Mouse (Mus musculus): Measurements from ENCODE around the gene Cryba4.

The Cryba4 gene

DNA sequence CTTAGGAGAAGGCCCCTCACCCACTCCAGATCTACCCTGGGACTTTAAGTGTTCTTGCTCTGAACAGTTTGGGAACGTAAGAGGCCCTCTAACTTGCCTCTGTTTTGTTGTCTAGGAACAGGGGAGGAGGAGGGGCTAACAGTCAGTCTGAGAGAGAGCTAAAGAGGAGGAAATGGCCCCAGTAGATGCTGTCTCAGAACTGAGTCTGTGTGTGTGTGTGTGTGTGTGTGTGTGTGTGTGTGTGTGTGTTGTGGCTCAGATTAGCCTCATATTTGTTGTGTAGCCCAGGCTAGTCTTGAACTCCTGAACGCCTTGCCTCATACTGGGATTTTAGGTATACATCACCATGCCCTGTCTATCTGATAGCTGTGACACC is 34.3 kb upstream of the Cryba4 start:
- no peak for DNase-seq (ENCODE audit: low read depth, low spot score)

DNA sequence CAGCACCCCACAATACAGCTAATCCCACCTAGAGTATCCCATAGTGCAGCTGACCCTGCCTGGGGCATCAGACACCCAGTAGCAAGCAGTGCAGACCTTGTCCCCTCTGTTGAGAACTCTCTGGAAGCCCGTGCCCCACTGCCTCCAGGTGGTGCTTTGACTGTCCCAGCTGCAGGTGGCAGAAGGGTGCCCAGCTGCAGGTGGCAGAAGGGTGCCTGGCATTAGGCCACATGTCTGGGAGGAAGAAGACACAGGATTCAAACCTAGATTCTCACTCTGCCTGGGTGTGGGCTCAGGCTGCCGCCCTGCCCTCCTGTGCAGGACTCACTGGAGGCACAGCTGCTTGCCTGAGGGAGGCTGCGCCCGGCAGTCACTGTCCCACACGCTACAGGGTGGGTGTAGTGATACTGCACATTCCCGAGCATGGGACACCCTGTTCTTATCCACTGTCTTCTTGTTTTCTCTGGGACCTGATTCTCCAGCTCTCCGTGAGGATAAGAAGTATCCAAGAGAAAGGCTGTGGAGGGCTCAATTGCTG is 33.3 kb upstream of the Cryba4 start:
- no peak for DNase-seq (ENCODE audit: low read depth, low spot score)

DNA sequence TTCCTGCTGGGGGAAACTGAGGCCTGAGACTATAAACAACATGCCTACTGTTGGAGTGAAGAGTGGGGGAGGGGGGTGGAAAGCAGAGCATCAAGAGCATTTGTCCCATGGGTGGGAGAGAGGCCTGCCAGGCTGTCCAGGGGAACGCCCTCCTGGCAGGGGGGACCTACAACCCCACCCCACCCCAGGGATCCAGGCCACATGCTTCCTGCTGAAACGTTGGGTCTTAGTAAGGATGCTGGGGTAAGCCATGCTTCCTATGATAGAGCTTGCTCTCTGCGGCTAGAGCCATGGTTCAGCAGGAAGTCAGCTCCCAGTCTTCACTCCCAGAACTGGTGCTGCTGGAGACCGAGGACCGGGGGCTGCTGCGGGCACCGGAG is 31.9 kb upstream of the Cryba4 start:
- DNase-seq (ENCODE audit: low read depth, low spot score), result no peak

DNA sequence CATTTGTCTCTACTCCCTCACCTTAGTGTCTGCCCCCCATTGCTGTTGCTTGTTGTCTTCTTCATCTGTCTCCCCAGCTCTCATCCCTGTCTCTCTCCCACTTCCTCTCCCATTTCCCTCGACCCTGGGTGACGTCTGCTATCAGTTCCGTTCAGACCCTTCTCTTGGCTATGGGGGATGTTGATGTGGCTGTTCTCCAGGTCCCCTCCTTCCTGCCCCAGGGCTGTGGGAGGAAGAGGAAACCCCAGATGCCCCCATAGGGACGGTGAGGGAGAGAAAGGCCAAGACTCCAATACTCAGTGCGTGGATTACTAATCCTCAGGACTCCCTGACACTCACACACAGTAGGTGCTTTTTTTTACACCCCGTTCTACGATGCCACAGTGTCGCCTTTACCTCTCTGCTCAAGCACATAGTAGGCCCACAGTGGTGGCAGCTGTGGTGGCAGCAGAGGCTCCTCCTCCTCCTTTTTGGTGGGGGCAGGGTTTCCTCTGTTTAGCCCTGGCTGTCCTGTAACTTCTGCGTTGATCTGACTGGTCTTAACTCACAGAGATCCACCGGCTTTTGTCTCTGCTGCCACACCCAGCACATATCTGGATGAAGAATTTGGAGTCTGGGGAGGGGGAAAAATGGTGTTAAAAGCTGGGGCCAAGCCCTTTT is 31.4 kb upstream of the Cryba4 start:
- DNase-seq (ENCODE audit: low read depth, low spot score), result no peak

DNA sequence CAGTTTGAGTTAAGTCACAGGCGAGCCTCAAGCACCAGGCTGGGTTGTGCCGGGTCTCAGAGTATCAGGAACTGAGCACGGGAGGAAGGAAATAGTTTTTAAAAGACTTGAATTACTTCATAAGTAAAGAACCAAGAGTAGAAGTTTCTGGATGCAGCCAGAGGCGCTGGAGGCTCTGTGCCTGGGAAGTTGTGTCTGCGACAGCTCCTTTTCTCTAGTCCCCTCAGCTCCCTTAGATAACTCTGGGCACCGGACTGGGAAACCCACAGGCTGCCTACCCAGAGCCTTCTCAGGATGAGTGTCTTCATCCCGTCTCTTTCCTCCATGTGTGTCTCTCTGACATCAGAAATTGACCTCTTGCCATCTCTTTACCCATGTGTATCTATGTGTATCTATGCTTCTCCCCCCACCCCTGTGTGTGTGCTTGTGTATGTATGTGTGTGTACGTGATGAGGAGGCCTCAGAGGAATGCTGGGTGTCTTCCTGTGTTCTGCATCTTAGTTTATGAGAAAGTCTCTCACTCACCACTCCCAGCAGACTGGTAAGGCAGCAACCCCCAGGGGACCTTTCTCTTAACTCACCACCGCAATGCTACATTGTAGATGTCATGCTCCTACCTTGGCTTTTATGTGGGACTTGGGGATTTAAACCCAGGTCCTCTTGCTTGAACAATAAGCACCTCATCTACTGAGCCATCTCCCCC is 30.6 kb upstream of the Cryba4 start:
- no peak for DNase-seq (ENCODE audit: low read depth, low spot score)

DNA sequence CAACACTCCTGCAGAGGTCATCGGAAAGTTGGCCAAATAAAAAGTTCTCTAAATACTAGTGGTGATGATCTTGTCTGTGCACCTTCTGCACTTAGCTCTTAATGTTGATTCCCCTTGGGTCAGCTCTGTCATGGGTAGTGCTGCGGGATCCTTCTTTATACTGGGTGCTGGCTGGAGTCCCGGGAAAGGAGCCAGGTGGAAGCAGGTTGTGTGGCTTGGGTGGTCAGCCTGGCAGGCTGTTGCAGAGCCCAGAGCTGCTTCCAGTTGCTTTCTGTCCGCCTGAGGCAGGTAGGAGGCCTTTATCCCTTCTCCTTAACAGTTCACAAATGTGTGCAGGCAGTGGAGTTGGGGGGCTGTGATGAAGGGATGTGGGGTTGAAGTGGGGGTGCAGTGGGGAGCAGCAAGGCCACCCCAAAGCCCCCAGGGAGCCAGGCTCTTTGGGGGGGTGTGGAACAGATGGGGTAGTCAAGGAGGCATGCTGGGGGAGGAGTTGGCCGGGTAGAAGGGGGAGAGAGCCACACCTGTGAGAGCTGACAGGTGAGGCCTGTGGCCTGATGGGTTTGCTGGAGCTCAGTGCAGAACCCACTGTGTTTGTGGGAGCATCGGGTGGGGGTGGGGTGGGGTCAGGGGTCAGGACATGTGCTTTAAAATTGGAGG is 29.9 kb upstream of the Cryba4 start:
- no peak for DNase-seq (ENCODE audit: low read depth, low spot score)

DNA sequence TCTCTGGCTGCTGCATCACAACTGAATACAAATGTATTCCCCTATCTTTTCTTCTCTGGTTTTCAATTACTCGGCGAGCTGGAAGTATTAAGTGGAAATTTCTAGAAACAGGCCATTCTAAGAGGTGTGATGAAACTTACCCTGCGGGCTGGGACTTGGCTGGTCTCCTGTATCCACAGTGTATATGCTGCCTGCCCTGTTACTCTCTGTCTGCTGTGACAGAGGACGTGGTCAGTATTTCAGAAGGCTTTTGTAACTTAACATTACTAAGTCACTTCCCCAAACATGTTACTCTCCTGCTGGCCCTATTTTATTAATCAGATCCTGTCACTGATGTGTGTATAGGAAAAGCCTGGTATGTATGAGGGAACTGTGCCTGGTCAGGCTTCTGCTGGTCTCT is 29.4 kb upstream of the Cryba4 start:
- no peak for DNase-seq (ENCODE audit: low read depth, low spot score)

DNA sequence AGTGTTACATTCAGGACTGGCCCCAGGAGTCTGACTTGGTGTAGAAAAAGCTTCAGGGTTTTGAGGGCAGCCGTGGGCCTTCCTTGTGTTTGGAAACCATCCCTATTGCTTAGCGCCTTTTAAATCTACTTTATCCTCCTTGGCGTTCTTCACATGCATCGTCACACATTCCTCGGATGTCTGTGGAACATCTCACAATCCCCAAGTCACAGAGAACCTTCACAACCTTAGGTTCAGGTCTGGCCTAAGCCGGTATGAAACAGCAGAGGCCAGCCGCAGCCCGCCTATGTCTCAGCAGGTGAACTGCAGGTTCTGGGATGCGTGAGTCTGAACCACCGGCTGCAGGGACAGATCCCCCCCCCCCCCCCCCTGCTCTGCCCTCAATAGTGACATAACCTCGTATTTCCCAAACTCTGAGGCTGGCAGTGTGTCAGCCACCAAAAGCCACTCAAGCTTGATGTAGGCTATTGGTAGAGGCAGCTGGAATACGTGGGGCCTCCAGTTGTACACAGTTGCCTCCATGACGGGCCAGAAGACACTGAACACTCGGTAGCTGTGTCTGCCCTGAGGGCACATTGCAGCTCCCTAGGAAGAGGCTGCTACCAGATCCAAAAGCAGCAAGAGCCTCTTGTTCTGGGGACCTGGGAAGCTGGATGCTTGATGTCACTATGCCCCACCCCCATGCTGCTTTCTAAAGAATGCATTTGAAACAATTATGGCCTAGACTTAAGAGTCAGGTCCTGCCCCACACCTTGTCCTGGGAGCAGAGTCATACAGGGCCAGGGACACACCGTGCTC is 28.7 kb upstream of the Cryba4 start:
- no peak for DNase-seq (ENCODE audit: low read depth, low spot score)

DNA sequence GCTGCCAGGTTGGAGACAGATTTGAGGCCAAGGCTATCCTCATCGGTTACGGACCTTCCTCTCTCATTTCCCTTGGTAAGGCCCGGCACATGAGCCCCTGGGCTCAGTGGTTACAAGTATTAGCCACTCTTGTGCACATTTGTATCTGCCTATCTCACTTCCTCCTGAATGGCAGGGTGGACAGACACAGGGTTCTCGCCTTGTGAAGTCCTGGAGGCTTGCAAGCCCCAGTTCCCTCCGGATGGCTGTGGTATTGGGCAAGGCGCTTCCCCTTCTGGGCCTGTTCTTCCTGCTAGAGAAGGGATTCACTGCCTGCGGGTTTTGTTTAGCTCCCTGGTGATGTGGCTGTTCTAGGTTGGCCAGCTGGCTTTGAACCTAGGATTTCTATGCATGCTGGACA is 27.8 kb upstream of the Cryba4 start:
- no peak for DNase-seq (ENCODE audit: low read depth, low spot score)

DNA sequence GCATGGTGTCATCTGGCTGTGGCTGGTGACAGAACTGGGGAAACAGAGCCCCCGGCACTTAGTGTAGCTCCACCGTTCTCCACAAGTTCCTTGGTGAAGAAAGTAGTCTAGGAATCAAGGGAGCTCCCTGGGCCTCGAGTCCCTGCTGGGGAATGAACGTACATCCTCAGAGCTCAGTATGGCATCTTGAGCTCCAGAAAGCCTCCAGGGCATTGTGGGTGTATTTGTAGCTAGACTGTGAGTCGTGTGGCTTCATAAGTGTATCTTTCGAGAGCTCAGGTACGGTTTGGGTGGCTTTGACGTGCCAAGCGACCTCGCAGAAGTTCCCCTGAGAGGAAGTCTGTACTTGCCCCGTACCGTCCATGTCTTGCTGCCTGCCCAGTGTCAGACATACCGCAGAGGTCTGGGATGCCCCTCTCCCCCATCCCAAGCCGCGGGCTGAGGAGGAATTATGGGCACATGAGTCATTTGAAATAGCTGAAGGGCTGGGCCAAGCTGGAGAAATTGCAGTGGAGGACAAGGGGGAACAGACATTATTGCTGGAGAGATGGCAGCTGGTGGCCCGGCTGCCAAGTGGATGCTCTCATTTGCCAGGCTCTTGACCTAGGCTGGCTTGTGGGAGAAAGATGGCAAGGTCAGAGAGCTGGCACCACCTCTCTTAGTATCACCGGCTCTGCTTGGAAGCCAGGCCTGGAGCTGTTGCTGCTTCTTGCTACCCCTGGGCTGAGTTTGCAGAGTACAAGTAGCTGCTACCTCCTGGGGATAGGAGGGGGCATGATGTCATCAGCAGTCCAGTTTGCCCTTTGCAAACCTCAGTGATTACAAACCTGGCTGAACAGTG is 27.1 kb upstream of the Cryba4 start:
- no peak for DNase-seq (ENCODE audit: low read depth, low spot score)

DNA sequence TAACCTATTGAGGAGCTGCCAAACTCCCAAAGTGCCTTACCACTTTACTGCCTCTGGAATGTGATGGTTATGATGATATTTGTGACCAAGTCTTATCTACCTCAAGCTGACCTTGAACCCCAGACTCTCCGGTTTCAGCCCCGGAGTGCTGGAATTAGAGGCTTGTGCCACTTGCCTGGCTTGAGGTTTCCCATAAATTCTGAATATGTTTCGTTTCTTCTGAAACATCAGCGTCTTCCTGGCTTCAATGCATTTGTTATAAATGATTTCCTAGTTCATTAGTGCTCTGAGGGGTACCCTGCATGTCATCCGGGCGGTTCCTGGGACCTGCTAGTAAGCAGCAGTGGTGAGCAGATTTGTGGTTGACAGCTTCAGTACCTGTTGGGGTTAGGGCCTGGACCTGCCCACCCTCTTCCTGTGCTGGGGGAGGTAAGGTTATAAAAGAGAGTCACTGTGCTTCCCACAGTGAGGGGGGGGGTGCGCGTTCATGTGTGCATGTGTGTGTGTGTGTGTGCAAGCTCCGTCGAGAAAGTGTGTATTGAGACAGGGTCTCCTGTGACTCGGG is 25.7 kb upstream of the Cryba4 start:
- no peak for DNase-seq (ENCODE audit: low read depth, low spot score)

DNA sequence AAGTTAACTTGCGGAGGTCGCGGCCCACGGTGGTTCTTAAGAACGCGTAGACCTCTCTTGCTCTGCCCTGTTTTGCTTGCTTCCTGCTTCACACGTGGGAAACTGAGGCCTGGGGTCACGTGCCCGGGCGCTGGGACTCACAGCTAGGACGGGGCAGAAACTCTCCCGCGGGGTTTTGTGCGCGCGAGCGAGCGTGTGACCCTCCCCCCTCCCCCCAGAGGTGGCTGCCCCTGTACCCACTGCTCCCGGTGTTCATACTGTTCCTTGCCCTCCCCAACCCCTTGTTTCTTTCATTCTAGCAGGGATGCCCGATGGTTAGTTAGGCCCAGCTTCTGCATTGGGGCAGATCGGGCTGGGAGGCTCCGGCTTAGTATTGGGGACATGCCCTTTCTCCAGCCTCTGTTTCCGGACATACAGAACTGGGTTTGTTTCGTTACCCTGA is 24.6 kb upstream of the Cryba4 start:
- no peak for DNase-seq (ENCODE audit: low read depth, low spot score)

DNA sequence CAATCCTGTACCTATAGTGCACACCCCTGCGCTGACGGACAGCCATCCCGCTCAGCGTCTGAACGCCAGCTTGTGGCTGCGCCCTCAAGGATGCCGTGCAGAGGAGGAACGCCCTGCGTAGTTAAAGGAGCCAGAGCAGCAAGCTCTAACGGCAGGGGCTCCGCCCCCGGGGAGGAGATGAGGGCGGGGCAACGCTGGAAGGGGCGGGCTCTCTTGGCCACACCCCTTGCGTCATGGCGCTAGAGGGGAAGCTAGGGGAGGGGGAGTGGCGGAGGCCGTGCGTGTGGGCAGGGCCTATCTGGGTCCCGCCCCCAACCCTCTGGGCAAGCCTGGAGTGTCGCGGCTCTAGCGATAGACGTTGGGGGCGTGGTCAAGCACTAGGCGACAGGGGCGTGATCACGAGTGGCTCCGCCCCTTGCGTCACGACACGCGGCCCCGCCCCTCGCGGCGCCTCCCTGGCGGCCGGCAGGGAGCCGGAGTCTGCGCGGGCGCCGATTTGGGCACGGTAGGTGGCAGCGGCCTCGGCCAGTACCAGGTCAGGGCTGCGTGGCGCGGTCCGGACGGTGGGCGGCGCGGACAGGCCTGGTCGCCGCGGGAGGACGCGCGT is 24.1 kb upstream of the Cryba4 start, which contains the start of gene Tpst2:
Tpst2 (plus strand) TSS at position 425 of the 607 bp plus-strand sequence.
- DNase-seq (ENCODE audit: low read depth, low spot score), result peak; percentile 99

DNA sequence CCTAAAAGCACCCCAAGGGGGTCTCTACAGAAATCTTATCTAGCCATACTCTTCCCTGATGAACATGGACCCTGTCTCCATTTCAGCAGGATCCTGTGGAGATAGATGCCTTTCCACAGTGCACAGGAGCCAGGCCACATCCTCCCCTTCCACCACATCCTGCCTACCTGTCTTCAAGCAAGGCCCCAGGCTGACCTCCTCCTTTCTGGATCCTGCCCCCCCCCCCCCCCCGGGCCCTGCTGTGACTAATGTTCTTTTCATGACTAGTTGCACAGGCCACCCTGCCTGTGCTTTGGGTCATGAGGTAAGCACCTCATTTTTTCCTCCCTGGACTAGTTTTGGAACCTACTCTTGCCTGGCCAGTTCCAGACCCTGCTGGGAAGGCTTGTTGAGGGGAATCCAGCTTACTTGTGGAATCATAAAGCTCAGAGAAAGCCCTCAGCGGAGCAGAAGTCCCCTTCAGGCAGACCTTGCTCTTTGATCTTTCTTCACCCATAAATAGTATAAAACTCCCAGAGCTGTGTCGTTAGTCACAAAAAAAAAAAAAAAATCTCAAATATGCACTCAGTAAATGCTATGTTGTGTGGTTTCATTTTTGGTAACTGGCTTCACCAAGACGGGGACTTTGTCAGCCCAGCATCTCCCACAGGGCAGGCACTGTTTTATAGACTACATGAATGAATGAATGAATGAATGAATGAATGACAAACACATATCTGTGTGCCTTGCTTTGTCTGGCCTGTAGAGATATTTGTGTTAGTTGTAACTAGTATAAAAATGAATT is 22.9 kb upstream of the Cryba4 start:
- DNase-seq (ENCODE audit: low read depth, low spot score), result no peak

DNA sequence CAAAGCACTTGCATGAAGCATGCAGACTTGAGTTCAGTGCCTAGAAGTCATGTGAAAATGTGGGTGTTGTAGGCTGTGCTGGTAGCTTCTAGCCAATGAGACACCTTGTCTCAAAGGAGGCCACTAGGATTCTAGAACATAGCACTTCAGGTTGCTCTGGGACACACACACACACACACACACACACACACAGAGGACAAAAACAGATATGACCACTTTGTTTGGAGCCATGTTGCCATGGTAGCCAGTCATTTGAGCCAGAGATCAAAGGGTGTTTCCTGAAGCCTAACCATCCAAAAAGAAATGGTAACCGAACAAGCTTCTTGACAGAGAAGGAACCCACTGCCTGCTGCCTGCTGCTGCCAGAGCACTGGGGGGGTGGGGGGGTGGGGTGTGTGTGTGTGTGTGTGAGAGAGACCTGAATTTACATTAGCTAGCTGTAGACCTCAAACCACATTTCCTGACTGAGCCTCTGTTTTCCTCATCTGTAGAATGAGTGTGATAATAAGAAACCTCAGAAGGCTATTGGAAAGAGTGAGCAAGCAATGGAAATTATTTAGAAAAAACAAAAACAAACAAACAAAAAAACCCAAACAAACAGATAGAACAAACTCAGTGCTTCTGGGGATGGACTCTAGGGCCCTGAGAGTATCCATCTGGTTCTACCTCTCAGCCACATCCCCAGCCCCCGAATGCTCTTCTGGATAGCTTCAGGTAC is 21.6 kb upstream of the Cryba4 start:
- DNase-seq (ENCODE audit: low read depth, low spot score), result no peak

DNA sequence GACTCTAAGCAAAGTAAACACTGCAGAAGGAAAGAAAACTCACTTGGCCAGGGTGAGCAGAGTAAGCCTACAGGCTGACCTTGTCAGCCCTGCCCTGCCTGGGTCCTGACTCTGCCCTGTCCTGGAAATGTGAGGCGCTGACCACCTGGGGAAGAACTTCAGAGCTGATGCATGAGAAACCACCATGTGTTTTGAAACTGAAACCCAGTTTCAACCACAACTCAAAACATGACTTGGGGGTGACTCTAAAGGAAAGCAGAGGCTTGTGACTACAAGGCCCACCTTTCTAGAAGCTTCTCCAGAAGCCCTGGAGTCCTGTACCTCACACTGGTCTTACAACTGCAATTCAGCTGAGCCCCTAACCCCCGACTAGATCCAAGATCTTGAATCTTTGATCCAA is 20.6 kb upstream of the Cryba4 start:
- DNase-seq (ENCODE audit: low read depth, low spot score), result no peak

DNA sequence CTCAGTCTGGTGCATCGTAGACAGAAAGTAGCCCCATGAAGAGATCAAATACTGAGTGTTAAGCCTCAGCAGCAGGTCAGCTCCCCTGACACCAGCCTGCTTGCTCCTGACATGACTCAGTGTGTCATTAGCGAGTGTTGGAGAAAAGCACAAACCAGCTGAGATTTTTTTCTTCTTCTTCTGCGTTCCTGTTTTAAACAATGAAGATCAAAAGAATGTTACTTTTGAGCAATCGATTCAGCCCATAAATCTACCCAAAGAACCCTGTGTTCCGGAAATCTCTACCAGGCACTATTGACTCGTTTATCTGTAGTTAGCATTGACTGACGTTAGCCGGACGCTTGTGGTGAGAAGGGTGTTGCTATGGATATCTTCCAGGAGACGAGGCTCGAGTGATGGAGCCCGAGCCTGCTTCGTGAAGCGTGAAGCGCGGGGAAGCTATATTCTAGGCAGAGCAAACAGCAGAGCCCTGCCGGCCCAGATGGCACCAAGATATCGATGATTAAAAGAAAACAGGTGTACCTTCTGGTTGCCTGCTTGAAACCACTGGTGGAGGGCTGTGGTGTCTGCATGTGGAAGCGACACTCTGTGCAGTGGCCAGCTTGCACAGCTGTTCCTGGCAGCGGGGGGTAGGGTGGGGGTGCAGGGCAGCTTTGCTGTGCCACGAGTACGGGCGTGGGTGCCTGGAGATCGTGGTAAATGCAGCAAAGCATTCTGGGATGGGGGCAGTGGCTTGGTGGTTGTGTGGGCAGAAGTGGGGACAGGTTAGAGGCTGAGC is 18.6 kb upstream of the Cryba4 start:
- DNase-seq (ENCODE audit: low read depth, low spot score), result no peak
